Mouse (Mus musculus): ENCODE results near the gene Ech1. TPM values are rescaled to one million over a fixed set of nuclear protein-coding genes. Genes with fewer than 3 reads are reported as not detected.

Gene Ech1
- polyA plus RNA-seq, 1 experiment from 2014 or later, result 94.7 TPM

DNA sequence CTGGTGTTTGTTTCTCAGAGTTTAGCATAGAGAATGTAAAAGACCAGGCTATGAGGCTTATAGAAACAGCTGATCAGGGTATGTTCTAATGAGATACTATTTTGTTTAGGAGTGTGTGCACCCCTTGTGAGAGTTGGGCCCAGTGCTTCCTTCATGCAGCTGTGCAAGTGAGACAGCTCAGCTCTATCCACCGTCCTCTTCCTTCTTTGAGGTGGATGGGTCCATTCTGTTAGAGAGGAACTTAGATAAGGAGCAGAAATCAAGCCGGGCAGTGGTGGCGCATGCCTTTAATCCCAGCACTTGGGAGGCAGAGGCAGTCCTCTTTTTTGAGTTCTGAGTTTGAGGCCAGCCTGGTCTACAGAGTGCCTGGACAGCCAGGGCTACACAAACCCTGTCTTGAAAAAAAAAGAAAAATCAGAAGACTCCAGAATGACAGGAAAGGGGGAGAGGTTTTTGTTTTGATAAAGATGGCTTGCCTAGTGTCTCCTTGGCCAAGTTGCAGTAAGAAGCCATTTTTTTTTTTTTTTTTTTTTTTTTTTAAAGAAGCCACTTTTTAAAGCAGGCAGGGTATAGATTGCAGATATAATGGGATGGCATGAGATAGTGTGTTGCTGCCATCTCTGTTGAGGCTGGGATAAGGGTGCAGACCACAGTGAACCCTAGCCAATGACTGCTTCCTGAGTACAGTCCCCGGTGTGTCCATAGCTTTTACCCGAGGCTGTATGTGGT, 10.5 kb upstream of the Ech1 start:
- WGBS, result 91% methylated on average over 5 of the region's 5 CpGs
- Histone ChIP-seq H3K9ac (ENCODE audit: low read length) (no peak overlapping the region), H3K36me3 (ENCODE audit: control insufficient read depth, insufficient read depth, low read length) (peaks cover 59% of the 10 kb centered on the region), H3K4me1 (ENCODE audit: control insufficient read depth, insufficient read depth, low read length) (peaks cover 14% of the 10 kb centered on the region), H3K4me2 (ENCODE audit: low read depth, severe bottlenecking) (no peak overlapping the region), H3K9me3 (ENCODE audit: control insufficient read depth, low read length) (no peaks in the 10 kb centered on the region), H3K4me3 (ENCODE audit: low read depth, low read length) (no peak overlapping the region), H3K27me3 (ENCODE audit: control insufficient read depth, insufficient read depth, low read length) (no peaks in the 10 kb centered on the region), H3K27ac (replicated peaks; ENCODE audit: low read depth, low read length) (no peak overlapping the region)
- ATAC-seq (ENCODE audit: insufficient number of reproducible peaks, low FRiP score, low TSS enrichment, low read depth) (no peak), DNase-seq (ENCODE audit: low spot score) (no peak)

DNA sequence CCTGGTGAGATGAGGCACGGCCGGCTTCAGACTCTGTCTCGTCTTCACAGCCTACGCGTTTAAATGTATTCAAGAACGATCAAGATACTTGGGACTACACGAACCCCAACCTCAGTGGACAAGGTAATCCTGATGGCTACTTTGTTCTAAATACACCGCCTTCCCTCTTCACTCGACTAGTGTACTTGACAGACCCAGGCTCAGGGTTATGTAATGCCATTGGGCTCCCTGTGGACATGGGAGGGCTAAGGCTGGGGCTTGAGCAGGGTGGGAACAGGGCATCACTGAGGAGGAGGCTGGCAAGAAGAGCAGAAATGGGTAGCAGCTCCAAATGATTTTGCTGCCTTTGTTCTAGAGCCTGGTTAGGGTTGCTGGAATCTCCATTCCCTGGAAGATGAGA, 9.8 kb upstream of the Ech1 start:
- no peak overlapping the region for H3K27ac ChIP-seq (replicated peaks; ENCODE audit: low read depth, low read length)
- H3K4me1 ChIP-seq (ENCODE audit: control insufficient read depth, insufficient read depth, low read length), result peaks cover 14% of the 10 kb centered on the region
- no peaks in the 10 kb centered on the region for H3K27me3 ChIP-seq (ENCODE audit: control insufficient read depth, insufficient read depth, low read length)
- no peak overlapping the region for H3K4me2 ChIP-seq (ENCODE audit: low read depth, severe bottlenecking)
- WGBS, result 94% methylated on average over 9 of the region's 9 CpGs
- no peak for DNase-seq (ENCODE audit: low spot score)
- no peaks in the 10 kb centered on the region for H3K9me3 ChIP-seq (ENCODE audit: control insufficient read depth, low read length)
- H3K36me3 ChIP-seq (ENCODE audit: control insufficient read depth, insufficient read depth, low read length), result peaks cover 66% of the 10 kb centered on the region
- no peak overlapping the region for H3K9ac ChIP-seq (ENCODE audit: low read length)
- H3K4me3 ChIP-seq (ENCODE audit: low read depth, low read length), result no peak overlapping the region
- ATAC-seq (ENCODE audit: insufficient number of reproducible peaks, low FRiP score, low TSS enrichment, low read depth), result no peak

DNA sequence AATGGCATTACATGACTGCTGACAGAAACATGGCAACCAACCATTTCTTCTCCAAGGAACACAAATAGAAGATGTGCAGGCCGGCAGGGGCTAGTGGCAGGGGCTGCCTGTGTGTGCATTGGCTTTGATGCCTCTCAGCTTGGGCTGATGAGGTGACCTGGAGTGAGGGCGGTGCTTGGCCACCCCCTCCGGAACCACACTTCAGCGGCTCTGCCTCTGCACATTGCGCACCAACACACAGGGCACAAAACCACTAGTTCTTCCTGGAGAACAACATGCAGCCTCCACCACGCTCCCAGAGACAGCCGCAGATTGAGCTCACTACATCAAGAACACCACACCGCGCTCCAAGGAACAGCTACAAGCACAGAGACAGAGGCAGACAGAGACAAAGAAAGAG, 8.8 kb upstream of the Ech1 start:
- H3K4me2 ChIP-seq (ENCODE audit: low read depth, severe bottlenecking), result no peak overlapping the region
- no peaks in the 10 kb centered on the region for H3K27me3 ChIP-seq (ENCODE audit: control insufficient read depth, insufficient read depth, low read length)
- 91% methylated on average over 9 of the region's 9 CpGs for WGBS
- H3K4me1 ChIP-seq (ENCODE audit: control insufficient read depth, insufficient read depth, low read length), result peaks cover 14% of the 10 kb centered on the region
- no peaks in the 10 kb centered on the region for H3K9me3 ChIP-seq (ENCODE audit: control insufficient read depth, low read length)
- peaks cover 74% of the 10 kb centered on the region for H3K36me3 ChIP-seq (ENCODE audit: control insufficient read depth, insufficient read depth, low read length)
- ATAC-seq (ENCODE audit: insufficient number of reproducible peaks, low FRiP score, low TSS enrichment, low read depth) (no peak), DNase-seq (ENCODE audit: low spot score) (no peak)
- no peak overlapping the region for H3K4me3 ChIP-seq (ENCODE audit: low read depth, low read length)
- no peak overlapping the region for H3K9ac ChIP-seq (ENCODE audit: low read length)
- no peak overlapping the region for H3K27ac ChIP-seq (replicated peaks; ENCODE audit: low read depth, low read length)

DNA sequence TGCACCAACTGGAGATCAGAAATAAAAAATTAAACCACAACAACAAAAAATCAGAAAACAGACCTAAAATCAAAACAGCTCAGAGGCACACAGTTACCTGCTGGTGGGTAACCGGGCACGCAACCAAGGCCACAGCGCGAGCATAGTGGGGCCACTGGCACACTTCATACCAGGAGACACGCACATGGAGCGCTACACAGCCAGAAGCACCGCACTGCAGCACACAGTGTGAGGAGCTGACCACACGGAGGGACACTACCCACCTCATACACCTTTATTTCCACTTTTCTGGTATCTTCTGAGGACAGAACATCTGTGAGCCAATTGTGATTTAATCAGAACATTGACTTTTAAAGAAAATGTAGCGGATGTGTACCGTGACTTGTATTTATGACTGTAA, 8.1 kb upstream of the Ech1 start:
- DNase-seq (ENCODE audit: low spot score) (no peak), ATAC-seq (ENCODE audit: insufficient number of reproducible peaks, low FRiP score, low TSS enrichment, low read depth) (no peak)
- no peak overlapping the region for H3K4me3 ChIP-seq (ENCODE audit: low read depth, low read length)
- H3K27me3 ChIP-seq (ENCODE audit: control insufficient read depth, insufficient read depth, low read length), result no peaks in the 10 kb centered on the region
- H3K4me2 ChIP-seq (ENCODE audit: low read depth, severe bottlenecking), result no peak overlapping the region
- H3K36me3 ChIP-seq (ENCODE audit: control insufficient read depth, insufficient read depth, low read length), result peaks cover 80% of the 10 kb centered on the region
- peaks cover 14% of the 10 kb centered on the region for H3K4me1 ChIP-seq (ENCODE audit: control insufficient read depth, insufficient read depth, low read length)
- no peaks in the 10 kb centered on the region for H3K9me3 ChIP-seq (ENCODE audit: control insufficient read depth, low read length)
- H3K9ac ChIP-seq (ENCODE audit: low read length), result no peak overlapping the region
- H3K27ac ChIP-seq (replicated peaks; ENCODE audit: low read depth, low read length), result no peak overlapping the region
- WGBS, result 94% methylated on average over 10 of the region's 10 CpGs

DNA sequence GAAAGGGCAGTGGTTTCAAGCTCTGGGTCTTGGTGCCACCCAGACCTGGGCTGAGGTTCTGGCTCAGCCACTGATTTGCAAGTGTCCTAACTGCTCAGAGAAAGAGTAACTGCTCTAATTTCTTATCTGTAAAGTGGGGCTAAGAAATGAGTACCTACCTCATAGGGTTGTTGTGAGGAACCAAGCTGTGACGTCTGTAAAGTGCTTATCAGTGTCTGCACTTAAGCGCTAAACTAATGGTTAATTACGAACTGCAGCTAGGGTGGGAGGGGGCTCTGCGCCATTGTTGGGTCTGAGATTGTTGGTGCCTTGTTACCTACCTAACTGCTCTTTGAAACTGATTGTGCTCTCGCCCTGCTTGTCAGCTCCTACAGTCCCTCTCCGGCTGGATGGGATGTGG, 7.5 kb upstream of the Ech1 start:
- peaks cover 10% of the 10 kb centered on the region; the same call in 1 of the 2 replicates for H3K4me1 ChIP-seq (ENCODE audit: control insufficient read depth, insufficient read depth, low read length)
- H3K4me3 ChIP-seq (ENCODE audit: low read depth, low read length), result no peak overlapping the region
- no peak overlapping the region for H3K27ac ChIP-seq (replicated peaks; ENCODE audit: low read depth, low read length)
- peaks cover 82% of the 10 kb centered on the region for H3K36me3 ChIP-seq (ENCODE audit: control insufficient read depth, insufficient read depth, low read length)
- no peaks in the 10 kb centered on the region for H3K9me3 ChIP-seq (ENCODE audit: control insufficient read depth, low read length)
- ATAC-seq (ENCODE audit: insufficient number of reproducible peaks, low FRiP score, low TSS enrichment, low read depth) (no peak), DNase-seq (ENCODE audit: low spot score) (no peak)
- no peaks in the 10 kb centered on the region for H3K27me3 ChIP-seq (ENCODE audit: control insufficient read depth, insufficient read depth, low read length)
- H3K4me2 ChIP-seq (ENCODE audit: low read depth, severe bottlenecking), result no peak overlapping the region
- WGBS, result 79% methylated on average over 6 of the region's 6 CpGs
- no peak overlapping the region for H3K9ac ChIP-seq (ENCODE audit: low read length)

DNA sequence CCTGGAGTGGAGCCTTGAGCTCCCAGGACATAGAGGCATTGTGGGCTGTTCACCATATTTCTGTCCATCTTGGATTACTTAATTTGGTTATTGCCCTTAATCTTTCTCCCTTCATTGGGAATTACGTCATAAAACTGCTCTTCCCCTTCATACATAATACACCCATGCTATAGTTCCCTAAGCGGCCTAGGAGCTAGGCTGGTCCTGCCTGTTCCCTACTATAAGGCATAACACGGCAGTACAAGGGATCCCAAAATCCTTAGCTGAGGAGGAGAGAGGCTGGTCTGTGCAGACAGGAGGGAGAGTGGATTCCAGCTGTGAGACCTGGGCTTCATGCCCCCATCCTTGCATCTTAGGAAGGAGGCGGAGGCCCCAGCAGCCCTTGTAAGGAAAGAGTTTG, 7.1 kb upstream of the Ech1 start:
- H3K27ac ChIP-seq (replicated peaks; ENCODE audit: low read depth, low read length), result no peak overlapping the region
- H3K27me3 ChIP-seq (ENCODE audit: control insufficient read depth, insufficient read depth, low read length), result no peaks in the 10 kb centered on the region
- H3K4me1 ChIP-seq (ENCODE audit: control insufficient read depth, insufficient read depth, low read length), result peaks cover 7% of the 10 kb centered on the region; the same call in 1 of the 2 replicates
- DNase-seq (ENCODE audit: low spot score) (no peak), ATAC-seq (ENCODE audit: insufficient number of reproducible peaks, low FRiP score, low TSS enrichment, low read depth) (no peak)
- no peak overlapping the region for H3K4me2 ChIP-seq (ENCODE audit: low read depth, severe bottlenecking)
- no peak overlapping the region for H3K4me3 ChIP-seq (ENCODE audit: low read depth, low read length)
- peaks cover 80% of the 10 kb centered on the region for H3K36me3 ChIP-seq (ENCODE audit: control insufficient read depth, insufficient read depth, low read length)
- WGBS, result 86% methylated on average over 4 of the region's 4 CpGs
- no peaks in the 10 kb centered on the region for H3K9me3 ChIP-seq (ENCODE audit: control insufficient read depth, low read length)
- peak overlapping the region; percentile 17; the same call in 1 of the 2 replicates for H3K9ac ChIP-seq (ENCODE audit: low read length)

DNA sequence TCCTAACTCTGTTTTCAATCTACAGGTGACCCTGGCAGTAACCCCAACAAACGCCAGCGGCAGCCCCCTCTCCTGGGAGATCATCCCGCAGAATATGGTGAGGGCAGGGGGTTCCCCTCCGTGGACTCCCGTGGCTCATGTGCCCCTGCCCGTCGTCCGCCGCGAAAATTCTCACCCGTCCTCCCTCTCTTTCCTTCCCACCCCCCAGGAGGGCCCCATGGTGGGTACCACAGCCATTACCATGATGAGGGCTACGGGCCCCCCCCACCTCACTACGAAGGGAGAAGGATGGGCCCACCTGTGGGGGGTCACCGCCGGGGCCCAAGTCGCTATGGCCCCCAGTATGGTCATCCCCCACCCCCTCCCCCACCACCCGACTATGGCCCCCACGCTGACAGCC, 6.6 kb upstream of the Ech1 start:
- Histone ChIP-seq H3K27me3 (ENCODE audit: control insufficient read depth, insufficient read depth, low read length) (no peaks in the 10 kb centered on the region), H3K27ac (replicated peaks; ENCODE audit: low read depth, low read length) (no peak overlapping the region), H3K9me3 (ENCODE audit: control insufficient read depth, low read length) (no peaks in the 10 kb centered on the region), H3K4me2 (ENCODE audit: low read depth, severe bottlenecking) (no peak overlapping the region), H3K4me3 (ENCODE audit: low read depth, low read length) (no peak overlapping the region), H3K9ac (ENCODE audit: low read length) (peak overlapping the region; percentile 17; the same call in 1 of the 2 replicates), H3K4me1 (ENCODE audit: control insufficient read depth, insufficient read depth, low read length) (peaks cover 3% of the 10 kb centered on the region; the same call in 1 of the 2 replicates), H3K36me3 (ENCODE audit: control insufficient read depth, insufficient read depth, low read length) (peaks cover 75% of the 10 kb centered on the region)
- DNase-seq (ENCODE audit: low spot score) (no peak), ATAC-seq (ENCODE audit: insufficient number of reproducible peaks, low FRiP score, low TSS enrichment, low read depth) (no peak)
- 85% methylated on average over 18 of the region's 18 CpGs for WGBS

DNA sequence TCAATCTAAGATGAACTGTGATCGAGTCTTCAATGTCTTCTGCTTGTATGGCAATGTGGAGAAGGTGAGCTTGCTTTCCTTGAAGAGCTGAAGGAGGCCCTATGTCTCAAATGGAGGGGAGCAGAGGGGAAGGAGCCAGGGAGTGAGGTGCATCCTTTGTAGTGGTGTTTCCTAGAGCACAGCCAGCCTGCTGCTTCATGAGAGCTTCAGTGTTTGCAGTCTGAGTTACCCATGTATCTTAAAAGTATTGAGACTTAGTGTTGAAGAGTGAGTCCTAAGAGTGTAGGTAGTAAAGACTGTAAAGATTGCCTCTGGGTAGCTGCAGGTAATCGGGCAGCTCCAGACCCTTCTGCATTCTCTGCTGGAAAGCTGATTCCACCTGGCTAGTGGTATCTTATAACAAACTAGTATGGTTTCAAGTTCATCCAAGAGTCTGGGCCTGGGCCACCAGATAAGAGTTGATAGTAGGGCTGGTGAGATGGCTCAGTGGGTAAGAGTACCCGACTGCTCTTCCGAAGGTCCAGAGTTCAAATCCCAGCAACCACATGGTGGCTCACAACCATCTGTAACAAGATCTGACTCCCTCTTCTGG, 6.1 kb upstream of the Ech1 start:
- Histone ChIP-seq H3K27ac (replicated peaks; ENCODE audit: low read depth, low read length) (no peak overlapping the region), H3K36me3 (ENCODE audit: control insufficient read depth, insufficient read depth, low read length) (peaks cover 70% of the 10 kb centered on the region), H3K4me1 (ENCODE audit: control insufficient read depth, insufficient read depth, low read length) (peaks cover 3% of the 10 kb centered on the region; the same call in 1 of the 2 replicates), H3K9ac (ENCODE audit: low read length) (no peak overlapping the region), H3K4me3 (ENCODE audit: low read depth, low read length) (no peak overlapping the region), H3K9me3 (ENCODE audit: control insufficient read depth, low read length) (no peaks in the 10 kb centered on the region), H3K27me3 (ENCODE audit: control insufficient read depth, insufficient read depth, low read length) (no peaks in the 10 kb centered on the region), H3K4me2 (ENCODE audit: low read depth, severe bottlenecking) (no peak overlapping the region)
- no peak for DNase-seq (ENCODE audit: low spot score)
- WGBS, result 95% methylated on average over 4 of the region's 4 CpGs
- ATAC-seq (ENCODE audit: insufficient number of reproducible peaks, low FRiP score, low TSS enrichment, low read depth), result no peak

Data from limb, embryonic 11.5 days (tissue).